Mouse (Mus musculus): ENCODE measurements around the gene 5730522E02Rik. TPM values are rescaled to one million over a fixed set of nuclear protein-coding genes. Genes with fewer than 3 reads are reported as not detected.

Gene 5730522E02Rik
- polyA plus RNA-seq, 1 experiment, result 0.29 TPM

GRCm38 (mm10) chr11:25702791-25703190 lies 507.8 kb downstream of the 5730522E02Rik start:
- no peaks in the 10 kb centered on the region for H3K4me1 ChIP-seq (ENCODE audit: control insufficient read depth, insufficient read depth, insufficient read length)

DNA sequence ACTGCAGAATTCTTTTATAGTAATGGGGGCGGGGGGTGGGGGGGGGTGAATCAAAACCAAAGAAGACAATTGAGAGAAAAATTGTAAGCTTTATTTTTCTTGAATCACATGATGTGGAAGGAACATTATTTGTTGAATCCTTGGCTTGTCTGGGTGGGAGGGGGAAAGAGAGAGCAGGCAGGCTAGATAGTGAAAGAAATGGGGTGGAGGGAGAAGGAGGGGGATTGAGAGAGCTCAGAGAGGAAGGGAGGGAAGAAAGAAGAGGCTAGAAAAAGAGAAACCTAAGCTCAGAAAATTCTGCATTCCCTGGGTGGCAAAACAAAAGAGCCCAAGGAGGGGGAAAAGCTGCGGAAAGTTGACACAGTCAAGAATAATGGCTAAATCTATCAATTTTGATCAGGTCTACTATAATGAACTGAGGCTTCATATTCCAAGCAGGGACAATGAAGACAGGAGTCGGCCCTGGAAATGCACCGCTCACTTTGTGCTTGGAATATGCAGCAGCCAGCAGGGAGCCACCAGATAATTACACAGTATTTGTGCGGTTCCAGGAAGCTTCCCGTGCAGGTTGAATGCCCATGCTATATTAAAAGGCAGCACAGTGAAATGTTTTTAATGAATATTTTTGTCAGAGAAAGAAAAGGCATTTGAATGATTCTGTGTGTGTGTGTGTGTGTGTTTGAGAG lies 512.9 kb downstream of the 5730522E02Rik start:
- WGBS, result 77% methylated on average over 6 of the region's 6 CpGs
- DNase-seq (ENCODE audit: low read depth in 1 of 2, low spot score in 2 of 2), result no peak

More at GRCm38 (mm10) chr11:25702791-25703190, 507.8 kb downstream of the 5730522E02Rik start:
- TF ChIP-seq CTCF (IDR thresholded peaks at IDR 0.05; ENCODE audit: extremely low read depth, insufficient read depth, insufficient read length, insufficient replicate concordance) (no peak), POLR2A (IDR thresholded peaks at IDR 0.05; ENCODE audit: low read depth, low read length) (no peak)
- Histone ChIP-seq H3K27ac (ENCODE audit: insufficient read depth, low read length) (no peak overlapping the region), H3K4me3 (ENCODE audit: extremely low read depth, insufficient read depth, insufficient read length) (no peak overlapping the region), H3K36me3 (ENCODE audit: control insufficient read depth, insufficient read depth, low read length) (no peaks in the 10 kb centered on the region), H3K27me3 (ENCODE audit: control insufficient read depth, insufficient read depth, low read length) (no peaks in the 10 kb centered on the region)
- DNase-seq (ENCODE audit: low read depth in 1 of 2, low spot score in 2 of 2), result no peak
- WGBS, result 86% methylated on average over 3 of the region's 3 CpGs

GRCm38 (mm10) chr11:25696168-25696567 lies 514.4 kb downstream of the 5730522E02Rik start:
- TF ChIP-seq POLR2A (IDR thresholded peaks at IDR 0.05; ENCODE audit: low read depth, low read length), result no peak
- TF ChIP-seq CTCF (IDR thresholded peaks at IDR 0.05; ENCODE audit: extremely low read depth, insufficient read depth, insufficient read length, insufficient replicate concordance), result no peak
- 87% methylated on average over 5 of the region's 5 CpGs for WGBS
- H3K4me1 ChIP-seq (ENCODE audit: control insufficient read depth, insufficient read depth, insufficient read length), result no peaks in the 10 kb centered on the region
- no peak overlapping the region for H3K4me3 ChIP-seq (ENCODE audit: extremely low read depth, insufficient read depth, insufficient read length)
- H3K36me3 ChIP-seq (ENCODE audit: control insufficient read depth, insufficient read depth, low read length), result no peaks in the 10 kb centered on the region
- no peak for DNase-seq (ENCODE audit: low read depth in 1 of 2, low spot score in 2 of 2)
- no peaks in the 10 kb centered on the region for H3K27me3 ChIP-seq (ENCODE audit: control insufficient read depth, insufficient read depth, low read length)
- no peak overlapping the region for H3K27ac ChIP-seq (ENCODE audit: insufficient read depth, low read length)

More for the DNA sequence above, 512.9 kb downstream of the 5730522E02Rik start:
- Histone ChIP-seq H3K27me3 (ENCODE audit: control insufficient read depth, insufficient read depth, low read length) (no peaks in the 10 kb centered on the region), H3K4me1 (ENCODE audit: control insufficient read depth, insufficient read depth, insufficient read length) (no peaks in the 10 kb centered on the region), H3K4me3 (ENCODE audit: extremely low read depth, insufficient read depth, insufficient read length) (no peak overlapping the region), H3K36me3 (ENCODE audit: control insufficient read depth, insufficient read depth, low read length) (no peaks in the 10 kb centered on the region), H3K27ac (ENCODE audit: insufficient read depth, low read length) (no peak overlapping the region)
- no peak for TF ChIP-seq CTCF (IDR thresholded peaks at IDR 0.05; ENCODE audit: extremely low read depth, insufficient read depth, insufficient read length, insufficient replicate concordance)
- TF ChIP-seq POLR2A (IDR thresholded peaks at IDR 0.05; ENCODE audit: low read depth, low read length), result no peak

DNA sequence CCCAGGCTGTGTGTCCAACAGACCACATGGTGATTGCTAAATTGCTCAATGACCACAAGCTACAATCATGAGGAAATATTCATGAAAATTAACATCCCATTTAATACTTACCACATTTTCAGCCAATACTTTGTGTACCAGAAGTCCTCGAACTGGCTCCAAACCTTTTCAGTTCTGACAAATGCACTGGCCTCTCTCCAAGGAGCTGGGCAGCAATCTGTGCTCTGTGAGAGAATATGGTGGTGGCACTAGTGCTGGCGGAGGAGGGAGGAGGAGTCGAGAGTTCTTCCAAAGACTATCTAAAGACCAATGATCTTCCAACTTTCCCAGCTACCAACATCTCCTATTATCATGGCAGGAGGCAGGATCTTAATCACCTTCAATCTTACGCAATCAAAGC lies 525.8 kb downstream of the 5730522E02Rik start:
- Histone ChIP-seq H3K36me3 (ENCODE audit: control insufficient read depth, insufficient read depth, low read length) (no peaks in the 10 kb centered on the region), H3K27ac (ENCODE audit: insufficient read depth, low read length) (no peak overlapping the region), H3K4me1 (ENCODE audit: control insufficient read depth, insufficient read depth, insufficient read length) (no peaks in the 10 kb centered on the region), H3K27me3 (ENCODE audit: control insufficient read depth, insufficient read depth, low read length) (no peaks in the 10 kb centered on the region), H3K4me3 (ENCODE audit: extremely low read depth, insufficient read depth, insufficient read length) (no peak overlapping the region)
- WGBS, result 86% methylated on average over 4 of the region's 4 CpGs
- DNase-seq (ENCODE audit: low read depth in 1 of 2, low spot score in 2 of 2), result no peak
- TF ChIP-seq POLR2A (IDR thresholded peaks at IDR 0.05; ENCODE audit: low read depth, low read length) (no peak), CTCF (IDR thresholded peaks at IDR 0.05; ENCODE audit: extremely low read depth, insufficient read depth, insufficient read length, insufficient replicate concordance) (no peak)

- TF ChIP-seq POLR2A (IDR thresholded peaks at IDR 0.05; ENCODE audit: low read depth, low read length) (no peak), CTCF (IDR thresholded peaks at IDR 0.05; ENCODE audit: extremely low read depth, insufficient read depth, insufficient read length, insufficient replicate concordance) (no peak)
- Histone ChIP-seq H3K4me3 (ENCODE audit: extremely low read depth, insufficient read depth, insufficient read length) (no peak overlapping the region), H3K27ac (ENCODE audit: insufficient read depth, low read length) (no peak overlapping the region), H3K4me1 (ENCODE audit: control insufficient read depth, insufficient read depth, insufficient read length) (no peaks in the 10 kb centered on the region), H3K36me3 (ENCODE audit: control insufficient read depth, insufficient read depth, low read length) (no peaks in the 10 kb centered on the region), H3K27me3 (ENCODE audit: control insufficient read depth, insufficient read depth, low read length) (no peaks in the 10 kb centered on the region)
- 97% methylated on average over 1 of the region's 1 CpGs for WGBS
- DNase-seq (ENCODE audit: low read depth in 1 of 2, low spot score in 2 of 2), result no peak
These were observed 530.7 kb downstream of the 5730522E02Rik start for GRCm38 (mm10) chr11:25679856-25680255.

DNA sequence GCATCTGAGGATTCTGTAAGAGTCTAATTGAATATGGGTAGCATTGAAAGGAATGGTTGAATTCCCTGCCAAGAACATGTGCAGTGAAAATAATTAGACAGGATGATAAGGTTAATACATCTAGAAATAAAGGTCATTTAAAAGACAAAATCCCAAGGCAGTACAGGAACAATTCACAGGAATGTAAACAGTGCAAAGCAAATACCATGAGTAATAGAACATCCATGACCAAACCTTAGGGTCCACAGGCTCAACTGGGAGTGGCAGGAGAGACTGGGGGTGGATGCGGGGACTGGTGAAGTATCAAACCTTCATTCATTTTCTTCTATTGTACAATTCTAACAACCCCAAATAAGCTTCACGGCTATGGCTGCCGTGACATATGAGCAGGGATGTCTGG lies 536.4 kb downstream of the 5730522E02Rik start:
- no peaks in the 10 kb centered on the region for H3K36me3 ChIP-seq (ENCODE audit: control insufficient read depth, insufficient read depth, low read length)
- H3K4me3 ChIP-seq (ENCODE audit: extremely low read depth, insufficient read depth, insufficient read length), result no peak overlapping the region
- TF ChIP-seq CTCF (IDR thresholded peaks at IDR 0.05; ENCODE audit: extremely low read depth, insufficient read depth, insufficient read length, insufficient replicate concordance) (no peak), POLR2A (IDR thresholded peaks at IDR 0.05; ENCODE audit: low read depth, low read length) (no peak)
- WGBS, result 88% methylated on average over 3 of the region's 3 CpGs
- no peaks in the 10 kb centered on the region for H3K4me1 ChIP-seq (ENCODE audit: control insufficient read depth, insufficient read depth, insufficient read length)
- no peak overlapping the region for H3K27ac ChIP-seq (ENCODE audit: insufficient read depth, low read length)
- no peak for DNase-seq (ENCODE audit: low read depth in 1 of 2, low spot score in 2 of 2)
- H3K27me3 ChIP-seq (ENCODE audit: control insufficient read depth, insufficient read depth, low read length), result no peaks in the 10 kb centered on the region

DNA sequence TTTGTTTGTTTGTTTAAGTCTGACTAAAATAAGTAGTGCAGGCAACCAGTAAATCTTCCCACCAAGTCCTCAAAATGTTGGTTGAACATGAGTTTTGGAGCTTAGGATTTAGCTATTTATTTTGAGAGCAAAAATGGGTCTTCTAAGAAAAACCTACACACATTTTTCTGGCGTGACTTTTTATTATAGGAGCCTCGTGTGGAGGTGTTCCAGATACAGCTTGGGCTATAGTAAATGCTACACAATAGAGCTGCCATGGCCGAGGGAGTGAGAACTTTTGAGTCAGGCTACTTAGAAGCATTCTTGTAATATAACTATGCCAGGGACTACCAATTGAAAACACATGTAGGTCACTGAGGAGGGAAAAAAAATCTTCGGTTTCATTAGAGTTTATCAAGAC lies 540.5 kb downstream of the 5730522E02Rik start:
- WGBS, result 80% methylated on average over 4 of the region's 4 CpGs
- no peak for TF ChIP-seq CTCF (IDR thresholded peaks at IDR 0.05; ENCODE audit: extremely low read depth, insufficient read depth, insufficient read length, insufficient replicate concordance)
- no peak for TF ChIP-seq POLR2A (IDR thresholded peaks at IDR 0.05; ENCODE audit: low read depth, low read length)

More for the DNA sequence above, 540.5 kb downstream of the 5730522E02Rik start:
- Histone ChIP-seq H3K4me1 (ENCODE audit: control insufficient read depth, insufficient read depth, insufficient read length) (no peaks in the 10 kb centered on the region), H3K27ac (ENCODE audit: insufficient read depth, low read length) (no peak overlapping the region), H3K4me3 (ENCODE audit: extremely low read depth, insufficient read depth, insufficient read length) (no peak overlapping the region), H3K36me3 (ENCODE audit: control insufficient read depth, insufficient read depth, low read length) (no peaks in the 10 kb centered on the region), H3K27me3 (ENCODE audit: control insufficient read depth, insufficient read depth, low read length) (no peaks in the 10 kb centered on the region)
- no peak for DNase-seq (ENCODE audit: low read depth in 1 of 2, low spot score in 2 of 2)
